Mouse (Mus musculus): ENCODE data around the gene Lhpp. TPM values are rescaled to one million over a fixed set of nuclear protein-coding genes. Genes with fewer than 3 reads are reported as not detected.

Gene Lhpp
- polyA plus RNA-seq, 1 experiment from 2014 or later, result 32.1 TPM

- Histone ChIP-seq H3K9ac (no peak overlapping the region), H3K27me3 (peaks cover 86% of the 10 kb centered on the region), H3K4me1 (replicated peaks) (peaks cover 45% of the 10 kb centered on the region), H3K9me3 (no peaks in the 10 kb centered on the region), H3K4me3 (no peak overlapping the region), H3K36me3 (no peaks in the 10 kb centered on the region), H3K27ac (replicated peaks) (no peak overlapping the region), H3K4me2 (no peak overlapping the region)
- 8% methylated on average over 8 of the region's 8 CpGs for WGBS
- ATAC-seq (ENCODE audit: low read depth), result no peak
Observed at GRCm38 (mm10) chr7:132600926-132601325, 9.5 kb upstream of the Lhpp start.

- peaks cover 55% of the 10 kb centered on the region for H3K27me3 ChIP-seq
Observed at GRCm38 (mm10) chr7:132604720-132605119, 5.7 kb upstream of the Lhpp start.

GRCm38 (mm10) chr7:132605689-132606088 is 4.7 kb upstream of the Lhpp start:
- Histone ChIP-seq H3K27ac (replicated peaks) (no peak overlapping the region), H3K9me3 (no peaks in the 10 kb centered on the region), H3K4me2 (no peak overlapping the region), H3K4me3 (no peak overlapping the region), H3K9ac (no peak overlapping the region), H3K4me1 (replicated peaks) (peaks cover 9% of the 10 kb centered on the region), H3K36me3 (no peaks in the 10 kb centered on the region), H3K27me3 (peaks cover 45% of the 10 kb centered on the region)
- no peak for ATAC-seq (ENCODE audit: low read depth)
- 64% methylated on average over 5 of the region's 5 CpGs for WGBS

More at GRCm38 (mm10) chr7:132604720-132605119, 5.7 kb upstream of the Lhpp start:
- no peak overlapping the region for H3K27ac ChIP-seq (replicated peaks)
- H3K36me3 ChIP-seq, result no peaks in the 10 kb centered on the region
- no peak overlapping the region for H3K9ac ChIP-seq
- H3K9me3 ChIP-seq, result no peaks in the 10 kb centered on the region
- WGBS, result 86% methylated on average over 4 of the region's 4 CpGs
- H3K4me1 ChIP-seq (replicated peaks), result peaks cover 13% of the 10 kb centered on the region
- H3K4me3 ChIP-seq, result no peak overlapping the region
- H3K4me2 ChIP-seq, result no peak overlapping the region
- ATAC-seq (ENCODE audit: low read depth), result no peak

GRCm38 (mm10) chr7:132608316-132609020 is 2.0 kb upstream of the Lhpp start:
- peaks cover 18% of the 10 kb centered on the region for H3K27me3 ChIP-seq
- peaks cover 8% of the 10 kb centered on the region for H3K4me1 ChIP-seq (replicated peaks)
- H3K36me3 ChIP-seq, result no peaks in the 10 kb centered on the region
- 92% methylated on average over 4 of the region's 4 CpGs for WGBS
- no peak for ATAC-seq (ENCODE audit: low read depth)
- H3K9me3 ChIP-seq, result no peaks in the 10 kb centered on the region
- H3K4me2 ChIP-seq, result no peak overlapping the region
- no peak overlapping the region for H3K4me3 ChIP-seq
- no peak overlapping the region for H3K27ac ChIP-seq (replicated peaks)
- H3K9ac ChIP-seq, result no peak overlapping the region

GRCm38 (mm10) chr7:132611530-132611929 is 1.1 kb downstream of the Lhpp start:
- ATAC-seq (ENCODE audit: low read depth), result no peak
- Histone ChIP-seq H3K27ac (replicated peaks) (no peak overlapping the region), H3K36me3 (no peaks in the 10 kb centered on the region), H3K4me3 (no peak overlapping the region), H3K4me1 (replicated peaks) (peaks cover 21% of the 10 kb centered on the region), H3K9me3 (no peaks in the 10 kb centered on the region), H3K27me3 (0 out of 2 replicates have a peak, but pooled peaks cover 6% of the 10 kb centered on the region), H3K9ac (no peak overlapping the region), H3K4me2 (no peak overlapping the region)
- 89% methylated on average over 8 of the region's 8 CpGs for WGBS

- H3K9me3 ChIP-seq, result no peaks in the 10 kb centered on the region
- no peaks in the 10 kb centered on the region for H3K36me3 ChIP-seq
- WGBS, result 9% methylated on average over 3 of the region's 3 CpGs
Observed at GRCm38 (mm10) chr7:132615346-132615745, 4.9 kb downstream of the Lhpp start.

GRCm38 (mm10) chr7:132616391-132616790 is 6.0 kb downstream of the Lhpp start:
- Histone ChIP-seq H3K4me2 (no peak overlapping the region), H3K4me3 (no peak overlapping the region), H3K9ac (no peak overlapping the region), H3K36me3 (no peaks in the 10 kb centered on the region), H3K27ac (replicated peaks) (no peak overlapping the region), H3K4me1 (replicated peaks) (peaks cover 15% of the 10 kb centered on the region), H3K9me3 (no peaks in the 10 kb centered on the region), H3K27me3 (no peaks in the 10 kb centered on the region)
- WGBS, result 14% methylated on average over 6 of the region's 6 CpGs
- no peak for ATAC-seq (ENCODE audit: low read depth)

More at GRCm38 (mm10) chr7:132615346-132615745, 4.9 kb downstream of the Lhpp start:
- H3K4me1 ChIP-seq (replicated peaks), result peaks cover 19% of the 10 kb centered on the region
- H3K4me2 ChIP-seq, result no peak overlapping the region
- H3K27ac ChIP-seq (replicated peaks), result no peak overlapping the region
- ATAC-seq (ENCODE audit: low read depth), result no peak
- no peak overlapping the region for H3K4me3 ChIP-seq
- no peaks in the 10 kb centered on the region for H3K27me3 ChIP-seq
- no peak overlapping the region for H3K9ac ChIP-seq

- H3K9me3 ChIP-seq, result no peaks in the 10 kb centered on the region
- H3K27ac ChIP-seq (replicated peaks), result no peak overlapping the region
- 82% methylated on average over 5 of the region's 5 CpGs for WGBS
- no peaks in the 10 kb centered on the region for H3K27me3 ChIP-seq
- H3K9ac ChIP-seq, result no peak overlapping the region
- H3K4me1 ChIP-seq (replicated peaks), result peaks cover 15% of the 10 kb centered on the region
- H3K4me3 ChIP-seq, result no peak overlapping the region
- no peaks in the 10 kb centered on the region for H3K36me3 ChIP-seq
- ATAC-seq (ENCODE audit: low read depth), result no peak
- H3K4me2 ChIP-seq, result no peak overlapping the region
Observed at GRCm38 (mm10) chr7:132617021-132617564, 6.7 kb downstream of the Lhpp start.

- Histone ChIP-seq H3K27me3 (no peaks in the 10 kb centered on the region), H3K9me3 (no peaks in the 10 kb centered on the region), H3K27ac (replicated peaks) (no peak overlapping the region), H3K4me3 (no peak overlapping the region), H3K9ac (no peak overlapping the region), H3K36me3 (no peaks in the 10 kb centered on the region), H3K4me2 (no peak overlapping the region), H3K4me1 (replicated peaks) (peaks cover 15% of the 10 kb centered on the region)
- ATAC-seq (ENCODE audit: low read depth), result no peak
- WGBS, result 95% methylated on average over 8 of the region's 8 CpGs
Observed at GRCm38 (mm10) chr7:132619549-132619948, 9.1 kb downstream of the Lhpp start.

- Histone ChIP-seq H3K9ac (no peak overlapping the region), H3K4me1 (replicated peaks) (peaks cover 12% of the 10 kb centered on the region), H3K9me3 (no peaks in the 10 kb centered on the region), H3K4me3 (no peak overlapping the region), H3K36me3 (no peaks in the 10 kb centered on the region), H3K27me3 (no peaks in the 10 kb centered on the region), H3K4me2 (no peak overlapping the region), H3K27ac (replicated peaks) (no peak overlapping the region)
- WGBS, result 91% methylated on average over 15 of the region's 15 CpGs
- no peak for ATAC-seq (ENCODE audit: low read depth)
Observed at GRCm38 (mm10) chr7:132619975-132620918, 9.8 kb downstream of the Lhpp start.

GRCm38 (mm10) chr7:132624161-132624560 is 13.7 kb downstream of the Lhpp start:
- Histone ChIP-seq H3K4me1 (replicated peaks) (no peaks in the 10 kb centered on the region; the same call in 1 of the 2 replicates), H3K4me2 (no peak overlapping the region), H3K9me3 (no peaks in the 10 kb centered on the region), H3K9ac (no peak overlapping the region), H3K27me3 (no peaks in the 10 kb centered on the region), H3K36me3 (no peaks in the 10 kb centered on the region), H3K4me3 (no peak overlapping the region), H3K27ac (replicated peaks) (no peak overlapping the region)
- ATAC-seq (ENCODE audit: low read depth), result no peak
- 75% methylated on average over 10 of the region's 10 CpGs for WGBS

GRCm38 (mm10) chr7:132626174-132626573 is 15.7 kb downstream of the Lhpp start:
- ATAC-seq (ENCODE audit: low read depth), result no peak
- Histone ChIP-seq H3K9ac (no peak overlapping the region), H3K27me3 (no peaks in the 10 kb centered on the region), H3K4me1 (replicated peaks) (no peaks in the 10 kb centered on the region; the same call in 1 of the 2 replicates), H3K36me3 (no peaks in the 10 kb centered on the region), H3K27ac (replicated peaks) (no peak overlapping the region), H3K9me3 (no peaks in the 10 kb centered on the region), H3K4me2 (no peak overlapping the region), H3K4me3 (no peak overlapping the region)
- WGBS, result 22% methylated on average over 4 of the region's 4 CpGs
